Mouse (Mus musculus): ENCODE measurements around the gene Spock2. TPM values are rescaled to one million over a fixed set of nuclear protein-coding genes. Genes with fewer than 3 reads are reported as not detected.
"Not testable (repeated sequence)": the region's sequence is repeated elsewhere in the genome, so short reads cannot be mapped to it uniquely, and the experiment has no call there.

The Spock2 gene
- polyA plus RNA-seq, 1 experiment from 2014 or later = 11.0 TPM

GRCm38 (mm10) chr10:60174506-60174905, 68.5 kb downstream of the Spock2 start:
- Histone ChIP-seq H3K4me3 (no peak overlapping the region), H3K9ac (no peak overlapping the region), H3K9me3 (no peaks in the 10 kb centered on the region), H3K4me1 (peaks cover 6% of the 10 kb centered on the region), H3K4me2 (no peak overlapping the region), H3K27ac (no peak overlapping the region), H3K27me3 (no peaks in the 10 kb centered on the region), H3K36me3 (no peaks in the 10 kb centered on the region)
- 54% methylated on average over 3 of the region's 3 CpGs for WGBS
- ATAC-seq (ENCODE audit: insufficient number of reproducible peaks, low FRiP score, low TSS enrichment, low read depth) = no peak

GRCm38 (mm10) chr10:60175306-60175705, 69.3 kb downstream of the Spock2 start:
- H3K27ac ChIP-seq; H3K9me3 ChIP-seq; H3K4me3 ChIP-seq; H3K9ac ChIP-seq; H3K4me2 ChIP-seq; H3K4me1 ChIP-seq; H3K36me3 ChIP-seq; H3K27me3 ChIP-seq; ATAC-seq (ENCODE audit: insufficient number of reproducible peaks, low FRiP score, low TSS enrichment, low read depth): not testable (repeated sequence)
- 77% methylated on average over 9 of the region's 9 CpGs for WGBS

Small RNA genes within 50 kb of the gene (microRNA-seq; reads per million reads assigned to microRNA genes)
- not detected for gene Mir6906

Other genes starting within 250 kb of the Spock2 start
- 19.5 and 22.9 TPM in 2 replicates for gene Dnajb12, start 226.7 kb upstream of the Spock2 start, polyA plus RNA-seq (2015; fragmentation: Nextera tagmentation; extraction: Ambion mirVana)
- 63.6 and 77.1 TPM in 2 replicates for gene Ddit4, start 154.4 kb upstream of the Spock2 start, polyA plus RNA-seq (2015; fragmentation: Nextera tagmentation; extraction: Ambion mirVana)
- gene Ascc1, start 103.4 kb upstream of the Spock2 start, polyA plus RNA-seq (2015; fragmentation: Nextera tagmentation; extraction: Ambion mirVana) = 41.3 and 44.4 TPM in 2 replicates
- 97.5 and 110 TPM in 2 replicates for gene Anapc16, start 103.1 kb upstream of the Spock2 start, polyA plus RNA-seq (2015; fragmentation: Nextera tagmentation; extraction: Ambion mirVana)
- gene Chst3, start 113.0 kb downstream of the Spock2 start, polyA plus RNA-seq (2015; fragmentation: Nextera tagmentation; extraction: Ambion mirVana) = 2.7 and 3.0 TPM in 2 replicates
- gene Psap, start 171.4 kb downstream of the Spock2 start, polyA plus RNA-seq (2015; fragmentation: Nextera tagmentation; extraction: Ambion mirVana) = 177 and 226 TPM in 2 replicates
- gene Vsir, start 240.6 kb downstream of the Spock2 start, polyA plus RNA-seq (2015; fragmentation: Nextera tagmentation; extraction: Ambion mirVana) = 3.4 and 6.7 TPM in 2 replicates